In the genomic region with DNA sequence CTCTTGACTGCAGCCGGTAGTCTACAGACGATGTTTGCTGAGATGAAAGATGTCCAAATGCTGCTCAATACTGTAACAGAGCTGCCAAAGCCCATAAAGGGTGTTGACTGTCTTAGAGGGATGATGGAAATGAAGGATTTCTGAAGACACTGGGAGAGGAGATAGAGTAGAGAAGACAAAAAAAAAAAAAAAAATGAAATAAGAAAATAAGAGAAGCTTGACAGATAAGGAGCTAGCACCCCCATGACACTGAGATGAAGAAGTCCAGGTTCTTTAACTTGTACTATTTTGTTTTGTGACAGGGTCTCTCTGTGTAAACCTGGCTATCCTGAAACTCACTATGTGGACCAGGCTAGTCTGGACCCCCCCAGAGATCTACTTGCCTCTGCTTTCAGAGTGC, we compare ENCODE assay signal across 8 mouse cellular contexts. TPM values are rescaled to one million over a fixed set of nuclear protein-coding genes. Genes with fewer than 3 reads are reported as not detected.
DNase-seq lines count a peak whose midpoint lies in the region; ATAC-seq and TF ChIP-seq lines count a peak whose summit lies in the region.

No protein-coding gene starts in this region.

- H3K4me1 ChIP-seq in embryonic facial prominence, embryonic 13.5 days, result peaks cover 13% of the 10 kb centered on the region
- peaks cover 16% of the 10 kb centered on the region for H3K4me1 ChIP-seq in hindbrain, embryonic 16.5 days (ENCODE audit: control insufficient read depth, insufficient read depth, low read depth, low read length)
- peaks cover 18% of the 10 kb centered on the region for H3K4me1 ChIP-seq in midbrain, embryonic 15.5 days

- peaks cover 20% of the 10 kb centered on the region for H3K27me3 ChIP-seq in embryonic facial prominence, embryonic 13.5 days
- H3K27me3 ChIP-seq in hindbrain, embryonic 16.5 days (replicated peaks; ENCODE audit: control insufficient read depth, insufficient read depth, low read length), result peaks cover 2% of the 10 kb centered on the region
- H3K27me3 ChIP-seq in midbrain, embryonic 15.5 days (replicated peaks), result peaks cover 11% of the 10 kb centered on the region; the same call in 1 of the 2 replicates

- no peaks in the 10 kb centered on the region for H3K9me3 ChIP-seq in embryonic facial prominence, embryonic 13.5 days
- no peaks in the 10 kb centered on the region for H3K9me3 ChIP-seq in hindbrain, embryonic 16.5 days (ENCODE audit: control insufficient read depth, low read length)
- H3K9me3 ChIP-seq in midbrain, embryonic 15.5 days, result no peaks in the 10 kb centered on the region

- TF ChIP-seq CTCF in layer of hippocampus, adult 2 months (conservative IDR thresholded peaks at IDR 0.05), result no peak

- no peak for DNase-seq in layer of hippocampus, adult 2 months (ENCODE audit: low spot score in 2 of 2)
- no peak for DNase-seq in layer of hippocampus, adult 9-11 months
- DNase-seq in left cerebral cortex, postnatal 36 days (ENCODE audit: low spot score in 2 of 2), result no peak
- DNase-seq in right cerebral cortex, postnatal 25 days, result no peak
- no peak for DNase-seq in kidney, adult 18-20 months

- peak overlapping the region; percentile 91 for H3K4me2 ChIP-seq in embryonic facial prominence, embryonic 13.5 days
- H3K4me2 ChIP-seq in hindbrain, embryonic 16.5 days (ENCODE audit: low read length), result peak overlapping the region; percentile 77
- H3K4me2 ChIP-seq in midbrain, embryonic 15.5 days, result peak overlapping the region; percentile 65

- 34% methylated on average over 2 of the region's 2 CpGs for WGBS in embryonic facial prominence, embryonic 13.5 days
- WGBS in hindbrain, embryonic 16.5 days, result 21% methylated on average over 2 of the region's 2 CpGs
- WGBS in midbrain, embryonic 15.5 days, result 20% methylated on average over 2 of the region's 2 CpGs

- no peak overlapping the region for H3K9ac ChIP-seq in embryonic facial prominence, embryonic 13.5 days
- no peak overlapping the region for H3K9ac ChIP-seq in hindbrain, embryonic 16.5 days (ENCODE audit: low read depth, low read length)
- no peak overlapping the region for H3K9ac ChIP-seq in midbrain, embryonic 15.5 days

- H3K36me3 ChIP-seq in embryonic facial prominence, embryonic 13.5 days, result no peaks in the 10 kb centered on the region
- no peaks in the 10 kb centered on the region for H3K36me3 ChIP-seq in hindbrain, embryonic 16.5 days (ENCODE audit: control insufficient read depth, insufficient read depth, low read length)
- no peaks in the 10 kb centered on the region for H3K36me3 ChIP-seq in midbrain, embryonic 15.5 days (replicated peaks)

- H3K27ac ChIP-seq in layer of hippocampus, adult 2 months, result no peak overlapping the region; the same call in 1 of the 2 replicates
- no peak overlapping the region for H3K27ac ChIP-seq in embryonic facial prominence, embryonic 13.5 days
- no peak overlapping the region for H3K27ac ChIP-seq in hindbrain, embryonic 16.5 days (ENCODE audit: low read depth, low read length)
- H3K27ac ChIP-seq in midbrain, embryonic 15.5 days, result no peak overlapping the region

- H3K4me3 ChIP-seq in layer of hippocampus, adult 2 months, result peak overlapping the region; percentile 78
- H3K4me3 ChIP-seq in embryonic facial prominence, embryonic 13.5 days, result peak overlapping the region; percentile 82; the same call in 1 of the 2 replicates
- peak overlapping the region; percentile 90; the same call in 1 of the 2 replicates for H3K4me3 ChIP-seq in hindbrain, embryonic 16.5 days (ENCODE audit: low read length)
- H3K4me3 ChIP-seq in midbrain, embryonic 15.5 days, result peak overlapping the region; percentile 57

- intact Hi-C loops in left cerebral cortex, postnatal 36 days (cut with DNase I), result loop anchor here (5.0 kb wide), 2 partner anchors 36 to 141 kb away; no protein-coding TSS in a partner anchor

- ATAC-seq in embryonic facial prominence, embryonic 13.5 days (ENCODE audit: insufficient number of reproducible peaks, insufficient read depth, low FRiP score, low TSS enrichment, low read depth), result no peak
- ATAC-seq in hindbrain, embryonic 16.5 days, result no peak
- ATAC-seq in midbrain, embryonic 15.5 days (replicated peaks), result no peak

RNA-seq across cellular contexts. Expression of a gene that starts 1.1 kb away (rescaled TPM):
- total RNA-seq in layer of hippocampus, adult 2 months (2021), result 10 to 100 TPM; 41.8 to 45.3 TPM
- polyA plus RNA-seq in embryonic facial prominence, embryonic 13.5 days (2015; fragmentation: Nextera tagmentation; extraction: Ambion mirVana), result 7.8 and 8.3 TPM in 2 replicates
- polyA plus RNA-seq in hindbrain, embryonic 16.5 days (2015; fragmentation: Nextera tagmentation; extraction: Ambion mirVana), result 9.8 and 10.9 TPM in 2 replicates
- polyA plus RNA-seq in midbrain, embryonic 15.5 days (2015; fragmentation: Nextera tagmentation; extraction: Ambion mirVana), result 9.9 and 10.5 TPM in 2 replicates
- total RNA-seq in left cerebral cortex, postnatal 36 days (2021), result 10 to 100 TPM; 42.1 to 43.0 TPM

RNA-seq across cellular contexts. Expression of a gene that starts 1.5 kb away (rescaled TPM):
- total RNA-seq in layer of hippocampus, adult 2 months (2021), result 10 to 100 TPM; 25.2 to 26.2 TPM
- polyA plus RNA-seq in embryonic facial prominence, embryonic 13.5 days (2015; fragmentation: Nextera tagmentation; extraction: Ambion mirVana), result 36.1 and 39.5 TPM in 2 replicates
- 21.0 and 23.7 TPM in 2 replicates for polyA plus RNA-seq in hindbrain, embryonic 16.5 days (2015; fragmentation: Nextera tagmentation; extraction: Ambion mirVana)
- polyA plus RNA-seq in midbrain, embryonic 15.5 days (2015; fragmentation: Nextera tagmentation; extraction: Ambion mirVana), result 27.3 and 29.2 TPM in 2 replicates
- total RNA-seq in left cerebral cortex, postnatal 36 days (2021), result 10 to 100 TPM; 20.4 to 24.6 TPM

RNA-seq across cellular contexts. Expression of a gene that starts 58.0 kb away (rescaled TPM):
- total RNA-seq in layer of hippocampus, adult 2 months (2021), result 100 to 1,000 TPM; 549 to 572 TPM
- polyA plus RNA-seq in embryonic facial prominence, embryonic 13.5 days (2015; fragmentation: Nextera tagmentation; extraction: Ambion mirVana), result 540 and 549 TPM in 2 replicates
- polyA plus RNA-seq in hindbrain, embryonic 16.5 days (2015; fragmentation: Nextera tagmentation; extraction: Ambion mirVana), result 1,030 and 1,170 TPM in 2 replicates
- polyA plus RNA-seq in midbrain, embryonic 15.5 days (2015; fragmentation: Nextera tagmentation; extraction: Ambion mirVana), result 811 and 847 TPM in 2 replicates
- total RNA-seq in left cerebral cortex, postnatal 36 days (2021), result 100 to 1,000 TPM; 526 to 616 TPM
